In the genomic region with DNA sequence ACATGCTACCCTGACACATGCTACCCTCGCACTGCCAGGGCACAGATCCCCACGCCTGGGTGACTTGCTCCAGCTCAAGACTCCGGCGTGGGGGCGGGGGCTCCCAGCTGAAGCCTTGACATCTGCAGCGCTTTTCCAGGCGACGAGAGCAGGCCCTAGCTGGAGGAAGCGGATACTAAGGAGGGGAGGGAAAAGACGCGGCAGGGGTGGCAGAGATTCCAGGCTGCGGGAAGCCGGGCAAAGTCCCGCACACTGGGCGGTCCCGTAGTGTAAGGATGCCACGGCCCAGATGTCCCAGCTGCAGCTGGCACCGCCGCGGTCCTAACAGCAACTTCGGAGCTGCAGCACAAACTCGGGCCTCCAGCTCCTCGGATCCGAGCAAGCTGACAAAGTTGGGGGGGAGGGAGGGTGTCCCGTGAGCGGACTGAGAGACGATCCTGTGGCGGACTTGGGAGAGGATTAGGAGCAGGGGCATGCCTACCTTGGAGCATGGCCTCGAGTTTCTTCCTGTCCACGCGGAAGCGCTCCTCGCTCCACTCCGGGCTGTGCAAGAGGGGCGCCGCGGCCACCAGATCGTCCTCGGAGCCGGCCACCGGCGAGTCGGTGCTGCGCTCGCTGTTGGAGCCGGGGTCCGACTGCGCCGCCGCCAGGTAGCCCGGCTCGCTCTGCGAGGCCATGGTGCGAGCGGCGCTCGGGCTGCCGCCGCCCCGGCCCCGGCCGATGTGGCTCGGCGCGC, we compare ENCODE assay signal across 8 mouse cellular contexts. TPM values are rescaled to one million over a fixed set of nuclear protein-coding genes. Genes with fewer than 3 reads are reported as not detected.
A peak's percentile ranks its signal among the peaks of the same experiment; 100 is the strongest.
DNase-seq lines count a peak whose midpoint lies in the region; ATAC-seq and TF ChIP-seq lines count a peak whose summit lies in the region.

No protein-coding gene starts in this region.

- peak overlapping the region; percentile 69 for H3K4me3 ChIP-seq in forebrain, embryonic 12.5 days (replicated peaks)
- H3K4me3 ChIP-seq in heart, embryonic 15.5 days = peak overlapping the region; percentile 76
- peak overlapping the region; percentile 70 for H3K4me3 ChIP-seq in lung, embryonic 14.5 days (ENCODE audit: low read depth, low read length)

- DNase-seq in 3T3-L1 (ENCODE audit: low read depth, low spot score) = peak; percentile 70
- peak; percentile 32 to 76 for DNase-seq in adrenal gland, adult (ENCODE audit: inconsistent age in 2 of 2, low spot score in 1 of 2)
- peak; percentile 90 for DNase-seq in kidney, postnatal 10 days
- DNase-seq in lung, embryonic 14.5 days = peak; percentile 77
- DNase-seq in retina, embryonic 14.5 days (ENCODE audit: low spot score) = peak; percentile 65

- H3K9ac ChIP-seq in forebrain, embryonic 12.5 days = peak overlapping the region; percentile 62
- H3K9ac ChIP-seq in heart, embryonic 15.5 days = peak overlapping the region; percentile 75
- H3K9ac ChIP-seq in lung, embryonic 14.5 days = peak overlapping the region; percentile 79

- under 1% methylated on average over 56 of the region's 65 CpGs for WGBS in forebrain, embryonic 12.5 days
- WGBS in heart, embryonic 15.5 days = under 1% methylated on average over 62 of the region's 65 CpGs
- under 1% methylated on average over 65 of the region's 65 CpGs for WGBS in lung, embryonic 14.5 days

- TF ChIP-seq CTCF in lung, embryonic 14.5 days (IDR thresholded peaks at IDR 0.05; ENCODE audit: low read depth) = no peak

- H3K27ac ChIP-seq in forebrain, embryonic 12.5 days = 0 out of 2 replicates have a peak overlapping the region, but pooled peaks have one; percentile 19
- H3K27ac ChIP-seq in heart, embryonic 15.5 days = peak overlapping the region; percentile 72
- peak overlapping the region; percentile 80; the same call in 1 of the 2 replicates for H3K27ac ChIP-seq in lung, embryonic 14.5 days (ENCODE audit: low read depth)

- H3K4me1 ChIP-seq in forebrain, embryonic 12.5 days = peaks cover 11% of the 10 kb centered on the region
- peaks cover 6% of the 10 kb centered on the region; the same call in 1 of the 2 replicates for H3K4me1 ChIP-seq in heart, embryonic 15.5 days (replicated peaks)
- no peaks in the 10 kb centered on the region for H3K4me1 ChIP-seq in lung, embryonic 14.5 days (ENCODE audit: insufficient read depth)

- no peaks in the 10 kb centered on the region for H3K9me3 ChIP-seq in forebrain, embryonic 12.5 days
- H3K9me3 ChIP-seq in heart, embryonic 15.5 days (replicated peaks) = no peaks in the 10 kb centered on the region
- H3K9me3 ChIP-seq in lung, embryonic 14.5 days (ENCODE audit: low read depth, low read length) = no peaks in the 10 kb centered on the region

- peak; percentile 86 for ATAC-seq in forebrain, embryonic 12.5 days (ENCODE audit: low FRiP score)
- ATAC-seq in heart, embryonic 15.5 days (replicated peaks; ENCODE audit: insufficient number of reproducible peaks, insufficient read depth, low FRiP score, low read depth) = peak; percentile 79
- peak; percentile 81 for ATAC-seq in lung, embryonic 14.5 days (ENCODE audit: insufficient read depth)
- ATAC-seq in activated CD4-positive, CD25-positive, alpha-beta regulatory T cell, adult 4 months = no peak

- H3K4me2 ChIP-seq in forebrain, embryonic 12.5 days = peak overlapping the region; percentile 81
- H3K4me2 ChIP-seq in heart, embryonic 15.5 days = peak overlapping the region; percentile 92
- peak overlapping the region; percentile 83 for H3K4me2 ChIP-seq in lung, embryonic 14.5 days

- peaks cover 20% of the 10 kb centered on the region for H3K27me3 ChIP-seq in forebrain, embryonic 12.5 days
- H3K27me3 ChIP-seq in heart, embryonic 15.5 days = peaks cover 8% of the 10 kb centered on the region; the same call in 1 of the 2 replicates
- H3K27me3 ChIP-seq in lung, embryonic 14.5 days (ENCODE audit: insufficient read depth, low read length) = 0 out of 2 replicates have a peak, but pooled peaks cover 8% of the 10 kb centered on the region

- H3K36me3 ChIP-seq in forebrain, embryonic 12.5 days (replicated peaks) = no peaks in the 10 kb centered on the region
- no peaks in the 10 kb centered on the region for H3K36me3 ChIP-seq in heart, embryonic 15.5 days
- H3K36me3 ChIP-seq in lung, embryonic 14.5 days (ENCODE audit: insufficient read depth) = no peaks in the 10 kb centered on the region

RNA-seq across cellular contexts. Expression of a gene that starts 0.4 kb away (rescaled TPM):
- polyA plus RNA-seq in forebrain, embryonic 12.5 days (2016; fragmentation: Nextera tagmentation; extraction: Ambion mirVana) = 5.7 and 6.8 TPM in 2 replicates
- polyA plus RNA-seq in heart, embryonic 15.5 days (2015; fragmentation: Nextera tagmentation; extraction: Ambion mirVana) = 19.2 and 22.4 TPM in 2 replicates
- polyA plus RNA-seq in lung, embryonic 14.5 days (2014; fragmentation: Nextera tagmentation; extraction: Ambion mirVana) = 26.4 and 27.9 TPM in 2 replicates
- polyA plus RNA-seq in activated CD4-positive, CD25-positive, alpha-beta regulatory T cell, adult 4 months (2017; shearing (Covaris generic)) = under 1 TPM in 1 of 2 experiments, not detected in 1; 0.17 TPM

Comparison
In these comparisons a context has a peak if more than half of its experiments do, and no peak if none do; other contexts are left out.
1. H3K27ac ChIP-seq: peak in every context shown above with its lines; median percentile 80 in lung, embryonic 14.5 days; 72 in heart, embryonic 15.5 days; 19 in forebrain, embryonic 12.5 days.